Mouse (Mus musculus) thymus, adult 2 months (tissue): ENCODE measurements around the gene Alkbh3. TPM values are rescaled to one million over a fixed set of nuclear protein-coding genes. Genes with fewer than 3 reads are reported as not detected.

ENCODE experiments used
- DNase-seq: peaks from one replicate; pipeline ENCODE4 v3.0.0; 2021
- H3K27ac ChIP-seq: fragments of 200-500 bp; 2 replicates; pipeline ENCODE4 v1.5.1; 2012; ENCODE audit warnings: low read length, control low read depth; ENCODE audit not compliant: control insufficient read depth, insufficient read depth
- H3K27me3 ChIP-seq: fragments of 200-500 bp; 2 replicates; pipeline ENCODE4 v1.6.1; 2012; ENCODE audit warnings: mild to moderate bottlenecking, low read length, moderate library complexity, mixed read lengths; ENCODE audit not compliant: control insufficient read depth, insufficient read depth
- H3K36me3 ChIP-seq: fragments of 200-500 bp; 2 replicates; pipeline ENCODE4 v1.6.1; 2012; ENCODE audit warnings: mild to moderate bottlenecking, low read length, moderate library complexity; ENCODE audit not compliant: control insufficient read depth, insufficient read depth
- H3K4me1 ChIP-seq: fragments of 200-500 bp; replicated peaks from 2 replicates; pipeline ENCODE4 v1.6.1; 2012; ENCODE audit warnings: low read length; ENCODE audit not compliant: control insufficient read depth, insufficient read depth
- H3K4me3 ChIP-seq: fragments of 200-500 bp; 2 replicates; pipeline ENCODE4 v1.5.1; 2012; ENCODE audit warnings: mild to moderate bottlenecking, low read length, control low read depth, moderate library complexity; ENCODE audit not compliant: control insufficient read depth, insufficient read depth
- CTCF ChIP-seq: fragments of 200-500 bp; IDR thresholded peaks from 2 replicates; pipeline ENCODE4 v1.5.1; 2012; ENCODE audit warnings: mild to moderate bottlenecking, control low read depth, low read length, moderate library complexity, borderline replicate concordance; ENCODE audit not compliant: control insufficient read depth, poor library complexity, insufficient read depth; ENCODE audit errors: extremely low read depth
- POLR2A ChIP-seq: fragments of 200-500 bp; IDR thresholded peaks from 2 replicates; pipeline ENCODE4 v1.6.1; 2012; ENCODE audit warnings: mild to moderate bottlenecking, low read length, control low read depth, moderate library complexity; ENCODE audit not compliant: control insufficient read depth, poor library complexity, insufficient read depth; ENCODE audit errors: extremely low read depth
- WGBS: fragments of 180-500 bp; shearing (Covaris S2); methylation state at CpG from one replicate; pipeline ENCODE4 v1.1.7; 2018; 5-methylcytosine and 5-hydroxymethylcytosine counted together
- polyA plus RNA-seq: library from polyadenylated mRNA; depleted of rRNA; stranded (reverse); fragments of >200 nt; gene quantifications from 2 replicates; pipeline ENCODE4 v1.2.3, GENCODE M21; 2012

Alkbh3 gene
- polyA plus RNA-seq, 1 experiment, result 54.3 TPM

DNA sequence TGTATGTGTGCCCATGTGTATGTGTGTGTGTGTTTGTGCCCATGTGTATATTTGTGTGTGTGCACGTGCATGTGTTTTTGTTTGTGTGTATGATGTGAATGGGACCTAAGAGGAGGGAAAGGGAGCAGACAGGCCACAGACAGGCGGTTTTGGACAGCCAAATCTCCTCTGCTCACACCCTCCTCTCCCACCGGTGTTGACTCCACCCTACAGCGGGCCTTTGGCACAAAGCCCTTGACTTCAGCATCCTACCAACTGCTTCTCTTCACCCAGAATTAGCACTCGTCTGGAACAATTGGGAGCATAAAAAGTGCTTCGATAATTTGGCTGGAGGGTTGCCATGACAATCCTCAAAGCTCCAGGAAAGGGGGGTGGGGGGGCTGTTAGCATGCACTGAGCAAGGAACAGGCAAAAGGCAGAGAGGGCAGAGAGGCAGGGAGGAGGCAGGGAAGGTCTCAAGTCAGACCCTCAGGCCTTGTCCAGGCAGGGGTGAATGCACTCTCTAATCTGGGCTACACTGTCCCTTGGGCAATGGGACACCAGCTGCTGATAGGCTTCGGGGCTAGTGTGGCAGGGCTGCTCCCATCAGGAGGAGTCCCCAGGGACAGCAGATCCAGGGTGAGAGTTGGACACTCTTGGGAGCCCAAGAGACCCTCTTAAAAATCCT is 46.0 kb downstream of the Alkbh3 start:
- no peak overlapping the region for H3K4me3 ChIP-seq
- H3K36me3 ChIP-seq, result no peaks in the 10 kb centered on the region
- no peak overlapping the region for H3K27ac ChIP-seq
- no peak for TF ChIP-seq CTCF
- no peak for TF ChIP-seq POLR2A
- DNase-seq, result no peak
- no peaks in the 10 kb centered on the region for H3K27me3 ChIP-seq
- WGBS, result 90% methylated on average over 7 of the region's 7 CpGs
- no peaks in the 10 kb centered on the region for H3K4me1 ChIP-seq

GRCm38 (mm10) chr2:93963802-93964201 is 46.8 kb downstream of the Alkbh3 start:
- DNase-seq, result no peak
- 86% methylated on average over 1 of the region's 1 CpGs for WGBS
- H3K36me3 ChIP-seq, result no peaks in the 10 kb centered on the region
- no peaks in the 10 kb centered on the region for H3K27me3 ChIP-seq
- H3K27ac ChIP-seq, result no peak overlapping the region
- H3K4me1 ChIP-seq, result no peaks in the 10 kb centered on the region
- TF ChIP-seq POLR2A (no peak), CTCF (no peak)
- no peak overlapping the region for H3K4me3 ChIP-seq

DNA sequence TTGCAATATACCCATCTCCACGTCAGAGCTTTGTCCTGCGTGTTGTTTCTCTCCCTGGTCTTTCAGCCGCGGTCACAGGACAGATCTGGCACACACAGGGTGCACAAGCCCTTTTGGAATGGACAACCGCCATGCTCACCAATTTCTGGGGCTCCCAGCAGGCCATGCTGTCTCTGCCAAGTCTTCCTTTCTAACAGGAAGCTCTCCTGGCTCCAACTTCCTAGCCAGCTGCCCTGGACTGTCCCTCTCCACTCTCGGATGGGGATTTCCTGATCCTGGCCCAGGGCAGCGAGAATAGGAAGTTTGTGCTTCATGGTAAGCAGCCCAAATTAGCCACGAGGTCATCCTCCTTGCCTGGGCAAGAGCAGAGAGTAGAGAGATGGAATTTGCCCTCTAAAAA is 48.9 kb downstream of the Alkbh3 start:
- DNase-seq, result no peak
- H3K4me1 ChIP-seq, result no peaks in the 10 kb centered on the region
- 77% methylated on average over 8 of the region's 8 CpGs for WGBS
- no peak overlapping the region for H3K27ac ChIP-seq
- no peak for TF ChIP-seq POLR2A
- TF ChIP-seq CTCF, result no peak
- no peaks in the 10 kb centered on the region for H3K36me3 ChIP-seq
- no peaks in the 10 kb centered on the region; the same call in 1 of the 2 replicates for H3K27me3 ChIP-seq
- no peak overlapping the region for H3K4me3 ChIP-seq

GRCm38 (mm10) chr2:93959346-93959745 is 51.3 kb downstream of the Alkbh3 start:
- peaks cover 8% of the 10 kb centered on the region for H3K27me3 ChIP-seq
- no peak for DNase-seq
- no peaks in the 10 kb centered on the region for H3K36me3 ChIP-seq
- no peak overlapping the region for H3K4me3 ChIP-seq
- H3K4me1 ChIP-seq, result peaks cover 10% of the 10 kb centered on the region
- 89% methylated on average over 8 of the region's 8 CpGs for WGBS
- no peak overlapping the region for H3K27ac ChIP-seq
- TF ChIP-seq CTCF (no peak), POLR2A (no peak)

DNA sequence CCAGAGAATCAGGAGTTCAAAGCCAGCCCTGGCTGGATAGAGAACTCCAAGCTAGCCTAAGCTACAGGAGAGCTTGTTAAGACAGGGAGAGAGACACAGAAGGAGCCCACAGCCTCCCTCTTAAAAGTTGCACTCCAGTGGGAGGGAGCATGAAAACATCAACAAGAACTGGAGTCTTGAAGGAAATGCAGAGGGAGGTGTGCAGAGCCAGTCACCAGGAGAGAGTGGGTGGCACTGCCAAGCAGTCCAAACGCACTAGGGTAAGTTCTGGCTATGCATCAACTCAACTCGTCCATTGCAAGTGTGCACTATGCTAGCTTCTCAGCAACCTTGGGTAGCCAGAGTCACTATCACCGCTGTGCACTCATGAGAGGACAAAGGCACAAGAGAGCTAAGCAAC is 52.4 kb downstream of the Alkbh3 start:
- Histone ChIP-seq H3K4me3 (no peak overlapping the region), H3K27ac (no peak overlapping the region), H3K36me3 (no peaks in the 10 kb centered on the region), H3K4me1 (peaks cover 10% of the 10 kb centered on the region), H3K27me3 (peaks cover 8% of the 10 kb centered on the region)
- WGBS, result 92% methylated on average over 3 of the region's 3 CpGs
- TF ChIP-seq CTCF (no peak), POLR2A (no peak)
- DNase-seq, result no peak

- Histone ChIP-seq H3K27me3 (peaks cover 8% of the 10 kb centered on the region), H3K36me3 (no peaks in the 10 kb centered on the region), H3K4me3 (no peak overlapping the region), H3K27ac (no peak overlapping the region), H3K4me1 (peaks cover 10% of the 10 kb centered on the region)
- DNase-seq, result no peak
- 93% methylated on average over 8 of the region's 8 CpGs for WGBS
- TF ChIP-seq POLR2A (no peak), CTCF (no peak)
These were observed 52.8 kb downstream of the Alkbh3 start for GRCm38 (mm10) chr2:93957785-93958175.

- TF ChIP-seq CTCF (no peak), POLR2A (no peak)
- WGBS, result 9% methylated on average over 61 of the region's 62 CpGs
- H3K27me3 ChIP-seq, result peaks cover 8% of the 10 kb centered on the region
These were observed 53.5 kb downstream of the Alkbh3 start, which contains the start of gene Gm13889 for GRCm38 (mm10) chr2:93956908-93957784. Gene Gm13889 (minus strand): TSS chr2:93957201.

More at GRCm38 (mm10) chr2:93956908-93957784, 53.5 kb downstream of the Alkbh3 start, which contains the start of gene Gm13889:
- peak within 1 kb of the TSS; percentile 20 for H3K4me3 ChIP-seq
- H3K4me1 ChIP-seq, result peaks cover 10% of the 10 kb centered on the region
- H3K36me3 ChIP-seq, result no peaks in the 10 kb centered on the region
- H3K27ac ChIP-seq, result no peak within 1 kb of the TSS
- DNase-seq, result peak; percentile 27
